Mouse (Mus musculus): ENCODE results near the gene Trpc2. TPM values are rescaled to one million over a fixed set of nuclear protein-coding genes. Genes with fewer than 3 reads are reported as not detected.

Gene Trpc2
- polyA plus RNA-seq, 1 experiment, result 3.4 TPM

DNA sequence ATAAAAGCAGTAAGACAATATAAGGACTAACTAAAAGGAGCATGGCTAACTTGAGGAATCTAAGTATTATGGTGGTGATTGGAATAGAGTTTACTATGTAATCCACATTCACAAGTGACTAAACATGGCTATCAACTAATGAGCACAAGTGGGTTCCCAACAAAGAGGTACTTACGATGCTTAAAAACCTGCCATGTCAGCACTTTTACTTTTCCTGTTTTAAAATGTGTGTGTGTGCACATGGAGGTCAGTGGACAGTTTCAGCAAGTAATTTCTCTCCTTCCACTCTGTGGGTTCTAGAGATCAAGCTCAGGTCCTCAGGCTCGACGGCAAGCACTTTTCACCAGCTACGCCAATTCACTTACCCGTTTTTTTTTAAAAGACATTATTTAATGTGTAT, 55.0 kb downstream of the Trpc2 start:
- no peak for TF ChIP-seq POLR2A (IDR thresholded peaks at IDR 0.05; ENCODE audit: borderline replicate concordance, extremely low read depth, insufficient read depth, insufficient read length, poor library complexity, severe bottlenecking)
- no peak for TF ChIP-seq CTCF (IDR thresholded peaks at IDR 0.05; ENCODE audit: borderline replicate concordance, extremely low read depth, insufficient read depth, insufficient read length)
- no peak for DNase-seq (ENCODE audit: low read depth)

Other genes with a start within 250 kb of the Trpc2 start
- 29.9 and 36.2 TPM in 2 replicates for gene Inppl1, start 244.9 kb upstream of the Trpc2 start, polyA plus RNA-seq (2012; rRNA removed)
- gene Folr2, start 225.9 kb upstream of the Trpc2 start, polyA plus RNA-seq (2012; rRNA removed), result 4.3 and 4.5 TPM in 2 replicates
- 88.7 and 115 TPM in 2 replicates for gene Anapc15, start 219.4 kb upstream of the Trpc2 start, polyA plus RNA-seq (2012; rRNA removed)
- gene Folr1, start 212.3 kb upstream of the Trpc2 start, polyA plus RNA-seq (2012; rRNA removed), result 16.3 and 25.3 TPM in 2 replicates
- 169 and 197 TPM in 2 replicates for gene Lamtor1, start 177.2 kb upstream of the Trpc2 start, polyA plus RNA-seq (2012; rRNA removed)
- 0.18 and 0.33 TPM in 2 replicates for gene Tomt, start 176.8 kb upstream of the Trpc2 start, polyA plus RNA-seq (2012; rRNA removed)
- gene Lrrc51, start 149.2 kb upstream of the Trpc2 start, polyA plus RNA-seq (2012; rRNA removed), result 10.8 and 13.1 TPM in 2 replicates
- 72.1 and 104 TPM in 2 replicates for gene Numa1, start 149.0 kb upstream of the Trpc2 start, polyA plus RNA-seq (2012; rRNA removed)
- 18.4 and 19.6 TPM in 2 replicates for gene Il18bp, start 64.4 kb upstream of the Trpc2 start, polyA plus RNA-seq (2012; rRNA removed)
- 65.8 and 95.5 TPM in 2 replicates for gene Rnf121, start 17.6 kb upstream of the Trpc2 start, polyA plus RNA-seq (2012; rRNA removed)
- gene Xndc1, start 17.6 kb upstream of the Trpc2 start, polyA plus RNA-seq (2012; rRNA removed), result 44.4 and 63.2 TPM in 2 replicates
- gene Xntrpc, start 17.4 kb upstream of the Trpc2 start, polyA plus RNA-seq (2012; rRNA removed), result 5.7 and 7.7 TPM in 2 replicates
- 0.34 and 0.39 TPM in 2 replicates for gene Art1, start 18.6 kb downstream of the Trpc2 start, polyA plus RNA-seq (2012; rRNA removed)
- gene Art5, start 26.4 kb downstream of the Trpc2 start, polyA plus RNA-seq (2012; rRNA removed), result 0.26 and 0.69 TPM in 2 replicates
- gene Chrna10, start 33.7 kb downstream of the Trpc2 start, polyA plus RNA-seq (2012; rRNA removed), result 0.04 and 0.05 TPM in 2 replicates
- gene Nup98, start 127.1 kb downstream of the Trpc2 start, polyA plus RNA-seq (2012; rRNA removed), result 18.7 and 26.0 TPM in 2 replicates
- 59.4 and 67.0 TPM in 2 replicates for gene Pgap2, start 127.1 kb downstream of the Trpc2 start, polyA plus RNA-seq (2012; rRNA removed)
- 12.5 and 18.0 TPM in 2 replicates for gene Rhog, start 172.9 kb downstream of the Trpc2 start, polyA plus RNA-seq (2012; rRNA removed)
- 18.6 and 22.9 TPM in 2 replicates for gene Stim1, start 184.7 kb downstream of the Trpc2 start, polyA plus RNA-seq (2012; rRNA removed)